Mouse (Mus musculus) bone marrow macrophage, adult 2 months (primary cell): ENCODE measurements around the gene Fam71a. TPM values are rescaled to one million over a fixed set of nuclear protein-coding genes. Genes with fewer than 3 reads are reported as not detected.

Source experiments
- H3K27ac ChIP-seq: 2 replicates; pipeline ENCODE4 v1.5.1; 2012; ENCODE audit warnings: low read depth, low read length; ENCODE audit not compliant: insufficient read depth
- H3K4me1 ChIP-seq: 2 replicates; pipeline ENCODE4 v1.6.1; 2012; ENCODE audit warnings: low read length; ENCODE audit not compliant: control insufficient read depth, insufficient read depth
- H3K4me3 ChIP-seq: 2 replicates; pipeline ENCODE4 v1.5.1; 2012; ENCODE audit warnings: mild to moderate bottlenecking, low read length, moderate library complexity; ENCODE audit not compliant: insufficient read depth
- CTCF ChIP-seq: IDR thresholded peaks from 2 replicates; pipeline ENCODE4 v1.5.1; 2012; ENCODE audit warnings: low read depth, mild to moderate bottlenecking, low read length, moderate library complexity
- POLR2A ChIP-seq: IDR thresholded peaks from 2 replicates; pipeline ENCODE4 v1.6.1; 2012; ENCODE audit warnings: mild to moderate bottlenecking, low read depth, low read length, borderline replicate concordance
- polyA plus RNA-seq: library from polyadenylated mRNA; stranded (reverse); fragments of >200 nt; gene quantifications from 2 replicates; pipeline ENCODE4 v1.2.4, GENCODE M21; 2012; ENCODE audit not compliant: missing spikeins, insufficient read depth, insufficient read length

Fam71a gene
- polyA plus RNA-seq, 1 experiment = not detected

- Histone ChIP-seq H3K4me3 (peak overlapping the region; percentile 65), H3K27ac (peak overlapping the region; percentile 40), H3K4me1 (peaks cover 37% of the 10 kb centered on the region)
- TF ChIP-seq CTCF = no peak
Observed at GRCm38 (mm10) chr1:191182431-191183162, 18.0 kb upstream of the Fam71a start.

GRCm38 (mm10) chr1:191181469-191182259, 17.0 kb upstream of the Fam71a start:
- Histone ChIP-seq H3K27ac (peak overlapping the region; percentile 31), H3K4me3 (peak overlapping the region; percentile 65), H3K4me1 (peaks cover 32% of the 10 kb centered on the region)
- TF ChIP-seq CTCF (no peak), POLR2A (no peak)

GRCm38 (mm10) chr1:191180397-191180796, 15.8 kb upstream of the Fam71a start:
- Histone ChIP-seq H3K4me3 (peak overlapping the region; percentile 65), H3K27ac (peak overlapping the region; percentile 31), H3K4me1 (peaks cover 26% of the 10 kb centered on the region)
- TF ChIP-seq POLR2A (no peak), CTCF (no peak)

GRCm38 (mm10) chr1:191179846-191180245, 15.2 kb upstream of the Fam71a start:
- peak overlapping the region; percentile 65 for H3K4me3 ChIP-seq
- TF ChIP-seq POLR2A (no peak), CTCF (no peak)
- H3K4me1 ChIP-seq = peaks cover 26% of the 10 kb centered on the region
- H3K27ac ChIP-seq = 0 out of 2 replicates have a peak overlapping the region, but pooled peaks have one; percentile 2

- H3K4me1 ChIP-seq = peaks cover 26% of the 10 kb centered on the region
- H3K27ac ChIP-seq = no peak overlapping the region
- no peak for TF ChIP-seq POLR2A
- no peak for TF ChIP-seq CTCF
- 0 out of 2 replicates have a peak overlapping the region, but pooled peaks have one; percentile 13 for H3K4me3 ChIP-seq
Observed at GRCm38 (mm10) chr1:191178511-191179188, 14.0 kb upstream of the Fam71a start.

- no peak for TF ChIP-seq CTCF
- no peak for TF ChIP-seq POLR2A
- H3K27ac ChIP-seq = no peak overlapping the region
- peaks cover 26% of the 10 kb centered on the region for H3K4me1 ChIP-seq
- H3K4me3 ChIP-seq = no peak overlapping the region
Observed at GRCm38 (mm10) chr1:191176887-191177286, 12.3 kb upstream of the Fam71a start.

- H3K4me3 ChIP-seq = no peak overlapping the region
- no peak for TF ChIP-seq POLR2A
Observed at GRCm38 (mm10) chr1:191172487-191172886, 7.9 kb upstream of the Fam71a start.

GRCm38 (mm10) chr1:191170444-191170843, 5.8 kb upstream of the Fam71a start:
- peaks cover 9% of the 10 kb centered on the region for H3K4me1 ChIP-seq
- no peak for TF ChIP-seq CTCF
- TF ChIP-seq POLR2A = no peak
- no peak overlapping the region for H3K27ac ChIP-seq
- no peak overlapping the region for H3K4me3 ChIP-seq

More at GRCm38 (mm10) chr1:191172487-191172886, 7.9 kb upstream of the Fam71a start:
- Histone ChIP-seq H3K27ac (no peak overlapping the region), H3K4me1 (peaks cover 1% of the 10 kb centered on the region)

GRCm38 (mm10) chr1:191166189-191166588, 1.6 kb upstream of the Fam71a start:
- TF ChIP-seq CTCF = no peak
- no peak for TF ChIP-seq POLR2A
- H3K27ac ChIP-seq = no peak overlapping the region
- peaks cover 9% of the 10 kb centered on the region for H3K4me1 ChIP-seq
- no peak overlapping the region for H3K4me3 ChIP-seq
